Mouse (Mus musculus): Measurements from ENCODE around the gene Armh3. TPM values are rescaled to one million over a fixed set of nuclear protein-coding genes. Genes with fewer than 3 reads are reported as not detected.

Gene Armh3
- total RNA-seq (2021) = 10 to 100 TPM; 10.2 TPM
- long read RNA-seq, experiment 1, partial matches to known transcripts = 0 of 9 reads
- long read RNA-seq, experiment 1, other reads (novel, unspliced or antisense) = 6 of 9 reads
- long read RNA-seq, experiment 2, partial matches to known transcripts = 3 of 5 reads
- long read RNA-seq, experiment 2, other reads (novel, unspliced or antisense) = 2 of 5 reads

- DNase-seq = peak; percentile 91
Measured at GRCm38 (mm10) chr19:45997785-45998693, at the start of gene Armh3. TSS of gene Armh3 (minus strand) at chr19:45998488.

- DNase-seq = no peak
Measured at GRCm38 (mm10) chr19:46047426-46047825, 49.1 kb upstream of the Armh3 start.

- no peak for DNase-seq
Measured at GRCm38 (mm10) chr19:46046621-46047025, 48.3 kb upstream of the Armh3 start.

- peak; percentile 71 for DNase-seq
Measured at GRCm38 (mm10) chr19:46045696-46046311, 47.5 kb upstream of the Armh3 start.

- DNase-seq = peak; percentile 87
Measured at GRCm38 (mm10) chr19:46044993-46045695, 46.9 kb upstream of the Armh3 start, which contains the start of gene Ldb1. TSS of gene Ldb1 (minus strand) at chr19:46045214.

- peak; percentile 70 for DNase-seq
Measured at GRCm38 (mm10) chr19:46044271-46044992, 46.1 kb upstream of the Armh3 start, which contains the start of gene Pprc1. TSS of gene Pprc1 (plus strand) at chr19:46044886.

GRCm38 (mm10) chr19:46043380-46043779, 45.1 kb upstream of the Armh3 start:
- DNase-seq = peak; percentile 46

GRCm38 (mm10) chr19:46042476-46043011, 44.3 kb upstream of the Armh3 start:
- no peak for DNase-seq

- DNase-seq = peak; percentile 72
Measured at GRCm38 (mm10) chr19:46041933-46042475, 43.7 kb upstream of the Armh3 start.

- no peak for DNase-seq
Measured at GRCm38 (mm10) chr19:46041299-46041932, 43.1 kb upstream of the Armh3 start.

- DNase-seq = no peak
Measured at GRCm38 (mm10) chr19:46040149-46040902, 42.0 kb upstream of the Armh3 start.

- DNase-seq = peak; percentile 92
Measured at GRCm38 (mm10) chr19:46039478-46039877, 41.2 kb upstream of the Armh3 start.

GRCm38 (mm10) chr19:46038851-46039260, 40.6 kb upstream of the Armh3 start:
- no peak for DNase-seq

GRCm38 (mm10) chr19:46037925-46038850, 39.9 kb upstream of the Armh3 start:
- DNase-seq = no peak

GRCm38 (mm10) chr19:46037243-46037924, 39.1 kb upstream of the Armh3 start:
- DNase-seq = no peak

- DNase-seq = no peak
Measured at GRCm38 (mm10) chr19:46036477-46037242, 38.4 kb upstream of the Armh3 start.

GRCm38 (mm10) chr19:46035971-46036370, 37.7 kb upstream of the Armh3 start:
- DNase-seq = no peak

All from gastrocnemius, postnatal 25 days (tissue).